Mouse (Mus musculus): ENCODE measurements at regions not wholly inside any gene's neighbourhood (a gene's known extent, or its start where the extent isn't known, plus 50 kb on each side); places are given as distances from the start of the nearest gene placed in this dataset.

DNA sequence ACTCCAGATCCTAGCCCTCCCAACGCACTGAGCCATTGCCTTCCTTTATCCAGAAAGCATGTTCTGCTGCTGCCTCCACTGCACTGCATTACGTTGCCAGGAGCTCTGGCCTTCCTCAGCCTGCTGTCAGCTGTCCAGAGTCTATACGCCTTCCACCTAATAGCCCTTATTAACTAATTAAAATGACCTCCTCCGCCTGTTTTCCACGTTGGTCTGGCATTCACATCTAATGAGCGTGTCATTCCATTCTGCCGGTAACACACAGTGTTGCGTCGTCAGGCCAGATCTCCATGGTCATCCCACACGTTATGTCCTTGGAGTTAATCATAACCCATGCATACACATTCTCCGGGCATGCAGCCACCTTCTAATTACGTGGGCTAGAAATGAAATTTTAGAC lies 56.7 kb upstream of the Med4 start:
- Histone ChIP-seq H3K27ac (ENCODE audit: low read length) (peak overlapping the region; percentile 41; the same call in 1 of the 2 replicates), H3K9me3 (ENCODE audit: control insufficient read depth, low read length) (no peaks in the 10 kb centered on the region), H3K4me3 (ENCODE audit: low read length) (no peak overlapping the region), H3K36me3 (ENCODE audit: control insufficient read depth, insufficient read depth, low read length) (no peaks in the 10 kb centered on the region), H3K27me3 (replicated peaks; ENCODE audit: control insufficient read depth, insufficient read depth, low read length) (no peaks in the 10 kb centered on the region), H3K9ac (ENCODE audit: low read depth, low read length) (no peak overlapping the region), H3K4me2 (ENCODE audit: low read depth, low read length) (no peak overlapping the region), H3K4me1 (ENCODE audit: control insufficient read depth, insufficient read depth, low read length) (peaks cover 6% of the 10 kb centered on the region; the same call in 1 of the 2 replicates)
- 33% methylated on average over 12 of the region's 12 CpGs for WGBS
- peak; percentile 80 for ATAC-seq

GRCm38 (mm10) chr14:73452321-73453082 lies 57.3 kb upstream of the Med4 start:
- no peak overlapping the region for H3K4me2 ChIP-seq (ENCODE audit: low read depth, low read length)
- H3K9me3 ChIP-seq (ENCODE audit: control insufficient read depth, low read length) = no peaks in the 10 kb centered on the region
- ATAC-seq = no peak
- 71% methylated on average over 7 of the region's 7 CpGs for WGBS
- H3K27me3 ChIP-seq (replicated peaks; ENCODE audit: control insufficient read depth, insufficient read depth, low read length) = no peaks in the 10 kb centered on the region
- no peak overlapping the region for H3K9ac ChIP-seq (ENCODE audit: low read depth, low read length)
- H3K4me3 ChIP-seq (ENCODE audit: low read length) = no peak overlapping the region
- peak overlapping the region; percentile 41; the same call in 1 of the 2 replicates for H3K27ac ChIP-seq (ENCODE audit: low read length)
- H3K4me1 ChIP-seq (ENCODE audit: control insufficient read depth, insufficient read depth, low read length) = peaks cover 6% of the 10 kb centered on the region; the same call in 1 of the 2 replicates
- no peaks in the 10 kb centered on the region for H3K36me3 ChIP-seq (ENCODE audit: control insufficient read depth, insufficient read depth, low read length)

DNA sequence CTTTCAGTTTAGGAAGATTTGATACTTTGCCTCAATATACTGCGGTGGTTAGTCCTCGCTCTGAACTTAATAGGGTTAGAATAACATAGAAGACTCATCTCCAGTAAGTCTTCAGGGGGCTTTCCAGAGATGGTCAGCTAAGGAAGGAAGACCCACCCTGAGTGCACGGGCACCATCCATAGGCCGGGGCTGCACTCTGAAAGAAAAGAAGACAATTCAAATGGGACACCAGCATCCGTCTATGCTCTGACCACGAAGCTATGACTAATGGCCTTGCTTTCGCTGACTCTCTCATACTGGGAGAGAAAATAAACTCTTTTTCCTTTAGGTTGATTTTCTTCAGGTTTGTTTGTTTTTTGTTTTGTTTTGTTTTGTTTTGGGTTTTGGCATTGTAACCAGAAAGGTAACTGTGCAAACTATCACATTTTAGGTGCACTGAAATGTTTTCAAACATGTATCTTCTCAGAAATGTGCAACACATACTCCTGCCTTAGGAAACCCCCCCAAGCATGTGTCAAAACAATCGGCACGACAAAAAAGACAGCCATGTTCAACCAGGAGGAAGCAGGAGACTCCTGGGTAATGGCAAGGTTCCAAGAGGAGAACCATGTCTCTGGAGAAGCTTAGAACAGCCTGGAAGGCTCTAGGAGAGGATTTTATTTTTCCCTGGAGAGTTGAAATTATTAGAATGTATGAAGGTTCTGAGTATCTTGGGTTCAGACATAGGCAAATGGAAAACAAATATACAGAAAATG lies 58.4 kb upstream of the Med4 start:
- no peak for ATAC-seq
- H3K9me3 ChIP-seq (ENCODE audit: control insufficient read depth, low read length) = no peaks in the 10 kb centered on the region
- H3K9ac ChIP-seq (ENCODE audit: low read depth, low read length) = no peak overlapping the region
- H3K4me2 ChIP-seq (ENCODE audit: low read depth, low read length) = no peak overlapping the region
- no peak overlapping the region for H3K4me3 ChIP-seq (ENCODE audit: low read length)
- H3K4me1 ChIP-seq (ENCODE audit: control insufficient read depth, insufficient read depth, low read length) = peaks cover 8% of the 10 kb centered on the region; the same call in 1 of the 2 replicates
- WGBS = 75% methylated on average over 9 of the region's 9 CpGs
- no peaks in the 10 kb centered on the region for H3K27me3 ChIP-seq (replicated peaks; ENCODE audit: control insufficient read depth, insufficient read depth, low read length)
- H3K27ac ChIP-seq (ENCODE audit: low read length) = no peak overlapping the region
- H3K36me3 ChIP-seq (ENCODE audit: control insufficient read depth, insufficient read depth, low read length) = no peaks in the 10 kb centered on the region

DNA sequence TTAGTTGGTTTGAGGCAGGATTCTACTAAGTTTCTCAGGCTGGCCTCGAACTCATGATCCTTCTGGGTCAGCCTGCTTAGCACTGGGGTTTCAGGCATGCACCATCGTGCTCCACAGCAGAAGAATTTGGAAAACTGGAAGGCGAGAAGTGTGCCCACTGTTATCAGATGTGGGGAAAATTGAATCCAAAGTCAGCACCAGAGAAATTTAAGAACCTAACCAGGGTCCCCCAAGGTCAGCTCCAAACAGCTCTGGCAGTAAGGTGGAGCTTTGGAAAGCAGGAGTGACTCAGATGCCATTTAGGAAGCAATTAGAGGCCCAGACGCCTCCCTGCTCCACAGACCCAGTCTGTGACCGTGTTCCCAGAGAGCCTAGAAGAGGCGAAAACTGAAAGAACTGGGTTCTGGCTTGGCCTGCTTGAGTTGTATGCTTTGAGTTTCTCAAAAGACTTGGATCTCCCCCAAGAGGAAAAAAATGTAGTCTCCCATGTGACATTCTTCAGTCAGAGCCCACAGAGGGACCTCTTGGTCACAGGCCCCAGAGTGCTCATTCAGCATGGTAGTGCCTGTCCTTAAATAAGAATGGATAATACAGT lies 59.8 kb upstream of the Med4 start:
- 77% methylated on average over 6 of the region's 6 CpGs for WGBS
- H3K4me1 ChIP-seq (ENCODE audit: control insufficient read depth, insufficient read depth, low read length) = peaks cover 16% of the 10 kb centered on the region; the same call in 1 of the 2 replicates
- no peaks in the 10 kb centered on the region for H3K9me3 ChIP-seq (ENCODE audit: control insufficient read depth, low read length)
- H3K27me3 ChIP-seq (replicated peaks; ENCODE audit: control insufficient read depth, insufficient read depth, low read length) = no peaks in the 10 kb centered on the region
- no peak overlapping the region for H3K9ac ChIP-seq (ENCODE audit: low read depth, low read length)
- ATAC-seq = no peak
- H3K27ac ChIP-seq (ENCODE audit: low read length) = no peak overlapping the region
- H3K4me2 ChIP-seq (ENCODE audit: low read depth, low read length) = no peak overlapping the region
- H3K36me3 ChIP-seq (ENCODE audit: control insufficient read depth, insufficient read depth, low read length) = no peaks in the 10 kb centered on the region
- H3K4me3 ChIP-seq (ENCODE audit: low read length) = no peak overlapping the region

- H3K4me1 ChIP-seq (ENCODE audit: control insufficient read depth, insufficient read depth, low read length) = peaks cover 16% of the 10 kb centered on the region
- WGBS = 85% methylated on average over 10 of the region's 10 CpGs
- no peak overlapping the region for H3K4me2 ChIP-seq (ENCODE audit: low read depth, low read length)
- H3K27ac ChIP-seq (ENCODE audit: low read length) = no peak overlapping the region
- no peaks in the 10 kb centered on the region for H3K36me3 ChIP-seq (ENCODE audit: control insufficient read depth, insufficient read depth, low read length)
- no peak overlapping the region for H3K4me3 ChIP-seq (ENCODE audit: low read length)
- no peak for ATAC-seq
- no peaks in the 10 kb centered on the region for H3K9me3 ChIP-seq (ENCODE audit: control insufficient read depth, low read length)
- no peaks in the 10 kb centered on the region for H3K27me3 ChIP-seq (replicated peaks; ENCODE audit: control insufficient read depth, insufficient read depth, low read length)
- no peak overlapping the region for H3K9ac ChIP-seq (ENCODE audit: low read depth, low read length)
Observed at GRCm38 (mm10) chr14:73449111-73449510, 60.7 kb upstream of the Med4 start.

DNA sequence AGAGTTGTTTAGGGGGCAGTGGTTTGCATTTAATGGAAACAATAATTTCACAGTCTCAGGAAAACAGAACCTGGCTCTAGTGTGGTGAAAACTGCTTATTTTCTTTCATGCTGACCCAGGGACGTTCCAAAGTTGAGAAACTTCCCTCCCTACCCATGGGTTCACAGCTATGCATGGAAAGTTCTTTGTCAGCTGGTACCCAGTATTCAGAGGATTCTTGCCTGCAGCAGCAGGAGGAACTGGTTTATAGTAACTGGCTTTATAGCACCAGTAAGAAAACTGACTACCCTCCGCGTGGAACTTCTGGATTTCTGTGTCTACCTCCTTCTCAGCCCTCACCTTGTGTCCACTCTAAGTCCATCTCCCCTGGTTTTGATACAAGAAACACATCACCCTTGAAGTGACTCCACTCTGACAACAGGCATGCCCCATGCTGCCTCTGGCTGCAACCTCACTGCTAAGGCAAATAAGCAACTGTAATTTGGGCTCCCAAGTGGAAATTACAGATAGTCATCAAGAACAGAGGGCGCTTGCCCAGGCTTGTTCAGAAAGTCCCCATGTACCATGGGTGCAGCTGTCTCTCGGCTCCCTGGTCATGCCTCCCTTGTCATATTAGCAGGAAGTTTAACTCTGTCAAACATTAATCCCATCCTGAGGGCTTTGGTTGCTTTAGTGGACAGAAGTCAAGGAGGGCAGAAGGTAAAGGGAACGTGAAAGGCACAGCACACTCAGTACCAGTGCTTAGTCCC lies 60.6 kb upstream of the Itm2b start:
- H3K27me3 ChIP-seq (replicated peaks; ENCODE audit: control insufficient read depth, insufficient read depth, low read length) = no peaks in the 10 kb centered on the region
- no peaks in the 10 kb centered on the region for H3K9me3 ChIP-seq (ENCODE audit: control insufficient read depth, low read length)
- no peak overlapping the region for H3K4me3 ChIP-seq (ENCODE audit: low read length)
- ATAC-seq = peak; percentile 94
- peak overlapping the region; percentile 14; the same call in 1 of the 2 replicates for H3K4me2 ChIP-seq (ENCODE audit: low read depth, low read length)
- no peaks in the 10 kb centered on the region for H3K36me3 ChIP-seq (ENCODE audit: control insufficient read depth, insufficient read depth, low read length)
- peak overlapping the region; percentile 79 for H3K27ac ChIP-seq (ENCODE audit: low read length)
- H3K4me1 ChIP-seq (ENCODE audit: control insufficient read depth, insufficient read depth, low read length) = peaks cover 10% of the 10 kb centered on the region
- H3K9ac ChIP-seq (ENCODE audit: low read depth, low read length) = no peak overlapping the region
- 50% methylated on average over 6 of the region's 6 CpGs for WGBS

DNA sequence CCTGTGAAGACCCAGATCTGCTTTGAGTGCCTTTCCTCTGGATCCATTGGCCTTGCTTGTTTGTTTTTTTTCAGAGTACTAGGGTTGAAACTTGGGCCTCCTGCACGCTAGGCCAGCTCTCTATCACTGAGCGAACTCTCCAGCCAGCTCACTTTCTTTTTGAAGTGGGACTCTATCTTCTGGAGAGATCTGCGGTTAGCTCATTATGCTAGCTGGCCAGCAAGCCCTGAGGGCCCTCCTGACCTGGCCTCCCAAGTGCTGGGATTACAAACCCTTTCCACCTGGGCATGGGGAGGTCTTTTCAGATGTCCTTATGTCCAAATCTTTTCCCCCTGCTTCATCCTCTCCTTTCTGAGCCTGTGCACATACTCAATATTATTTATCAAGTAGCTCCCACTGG lies 59.6 kb upstream of the Itm2b start:
- H3K27ac ChIP-seq (ENCODE audit: low read length) = 0 out of 2 replicates have a peak overlapping the region, but pooled peaks have one; percentile 31
- ATAC-seq = no peak

GRCm38 (mm10) chr14:73441951-73442716 lies 57.0 kb upstream of the Itm2b start:
- Histone ChIP-seq H3K9ac (ENCODE audit: low read depth, low read length) (no peak overlapping the region), H3K27me3 (replicated peaks; ENCODE audit: control insufficient read depth, insufficient read depth, low read length) (no peaks in the 10 kb centered on the region), H3K36me3 (ENCODE audit: control insufficient read depth, insufficient read depth, low read length) (no peaks in the 10 kb centered on the region), H3K27ac (ENCODE audit: low read length) (peak overlapping the region; percentile 8; the same call in 1 of the 2 replicates), H3K4me3 (ENCODE audit: low read length) (no peak overlapping the region), H3K9me3 (ENCODE audit: control insufficient read depth, low read length) (no peaks in the 10 kb centered on the region), H3K4me2 (ENCODE audit: low read depth, low read length) (no peak overlapping the region), H3K4me1 (ENCODE audit: control insufficient read depth, insufficient read depth, low read length) (peaks cover 10% of the 10 kb centered on the region)
- ATAC-seq = no peak
- 69% methylated on average over 7 of the region's 7 CpGs for WGBS

More for the DNA sequence above, 59.6 kb upstream of the Itm2b start:
- Histone ChIP-seq H3K27me3 (replicated peaks; ENCODE audit: control insufficient read depth, insufficient read depth, low read length) (no peaks in the 10 kb centered on the region), H3K4me3 (ENCODE audit: low read length) (no peak overlapping the region), H3K9me3 (ENCODE audit: control insufficient read depth, low read length) (no peaks in the 10 kb centered on the region), H3K36me3 (ENCODE audit: control insufficient read depth, insufficient read depth, low read length) (no peaks in the 10 kb centered on the region), H3K9ac (ENCODE audit: low read depth, low read length) (no peak overlapping the region), H3K4me2 (ENCODE audit: low read depth, low read length) (no peak overlapping the region), H3K4me1 (ENCODE audit: control insufficient read depth, insufficient read depth, low read length) (peaks cover 10% of the 10 kb centered on the region)
- 66% methylated on average over 3 of the region's 3 CpGs for WGBS
